In genomic region chr15:100871107-100872011, GRCm38 (mm10) we compare ENCODE assay signal across 9 mouse cellular contexts. TPM values are rescaled to one million over a fixed set of nuclear protein-coding genes. Genes with fewer than 3 reads are reported as not detected.
DNase-seq lines count a peak whose midpoint lies in the region; ATAC-seq and TF ChIP-seq lines count a peak whose summit lies in the region.
"Had no signal": no experiment of that assay in that cellular context is flagged by ENCODE, and none has a peak within 500 bp of the region (broad histone marks: within the 10 kb centered on the region; RNA-seq: fewer than 3 reads in every experiment).

No protein-coding gene starts in this region.

- peak overlapping the region; percentile 66 for H3K9ac ChIP-seq in heart, embryonic 12.5 days
- H3K9ac ChIP-seq in hindbrain, postnatal 0 days (replicated peaks; ENCODE audit: low read length), result peak overlapping the region; percentile 86
- H3K9ac ChIP-seq in midbrain, postnatal 0 days (replicated peaks; ENCODE audit: low read length, poor library complexity, severe bottlenecking), result peak overlapping the region; percentile 91

- peaks cover 19% of the 10 kb centered on the region for H3K4me1 ChIP-seq in heart, embryonic 12.5 days (replicated peaks)
- H3K4me1 ChIP-seq in E14TG2a.4 (replicated peaks; ENCODE audit: low read depth, low read length), result peaks cover 29% of the 10 kb centered on the region
- no peaks in the 10 kb centered on the region for H3K4me1 ChIP-seq in hindbrain, postnatal 0 days (ENCODE audit: insufficient read depth, low read length)
- H3K4me1 ChIP-seq in midbrain, postnatal 0 days (ENCODE audit: insufficient read depth, low read length), result 0 out of 2 replicates have a peak, but pooled peaks cover 3% of the 10 kb centered on the region

- H3K27ac ChIP-seq in heart, embryonic 12.5 days (ENCODE audit: poor library complexity, severe bottlenecking), result no peak overlapping the region
- peak overlapping the region; percentile 85 for H3K27ac ChIP-seq in hindbrain, postnatal 0 days
- H3K27ac ChIP-seq in midbrain, postnatal 0 days (ENCODE audit: low read depth, low read length), result peak overlapping the region; percentile 85

- ATAC-seq in heart, embryonic 12.5 days (ENCODE audit: insufficient number of reproducible peaks, low FRiP score), result peak; percentile 57
- peak; percentile 60 for ATAC-seq in hindbrain, postnatal 0 days
- peak; percentile 52; the same call in 1 of the 2 replicates for ATAC-seq in midbrain, postnatal 0 days (ENCODE audit: low FRiP score)
- no peak for ATAC-seq in megakaryocyte progenitor cell, adult 5-6 weeks (replicated peaks; ENCODE audit: poor library complexity)

- 3% methylated on average over 48 of the region's 53 CpGs for WGBS in heart, embryonic 12.5 days
- 1% methylated on average over 36 of the region's 53 CpGs for WGBS in hindbrain, postnatal 0 days
- under 1% methylated on average over 49 of the region's 53 CpGs for WGBS in midbrain, postnatal 0 days

- no peaks in the 10 kb centered on the region for H3K9me3 ChIP-seq in heart, embryonic 12.5 days (replicated peaks)
- H3K9me3 ChIP-seq in E14TG2a.4 (ENCODE audit: low read length), result no peaks in the 10 kb centered on the region
- no peaks in the 10 kb centered on the region for H3K9me3 ChIP-seq in hindbrain, postnatal 0 days (ENCODE audit: low read length)
- H3K9me3 ChIP-seq in midbrain, postnatal 0 days (ENCODE audit: low read length), result no peaks in the 10 kb centered on the region

- TF ChIP-seq CTCF in E14TG2a.4 (conservative IDR thresholded peaks at IDR 0.05; ENCODE audit: low read length), result no peak
- no peak for TF ChIP-seq CTCF in hindbrain, postnatal 0 days (IDR thresholded peaks at IDR 0.05; ENCODE audit: low read depth)
- no peak for TF ChIP-seq CTCF in midbrain, postnatal 0 days (IDR thresholded peaks at IDR 0.05)

- DNase-seq in heart, adult 9 months (ENCODE audit: low spot score in 2 of 2), result no peak
- DNase-seq in cerebellum, postnatal 36 days, result peak; percentile 38 to 56
- DNase-seq in hindbrain, postnatal 0 days (ENCODE audit: low spot score), result peak; percentile 41
- peak; percentile 27 for DNase-seq in midbrain, postnatal 0 days (ENCODE audit: low spot score)
- no peak for DNase-seq in thymus, postnatal 14 days

- H3K4me3 ChIP-seq in heart, embryonic 12.5 days, result peak overlapping the region; percentile 72
- H3K4me3 ChIP-seq in E14TG2a.4 (replicated peaks; ENCODE audit: low read length), result peak overlapping the region; percentile 88
- peak overlapping the region; percentile 80 for H3K4me3 ChIP-seq in hindbrain, postnatal 0 days (ENCODE audit: low read length)
- peak overlapping the region; percentile 84 for H3K4me3 ChIP-seq in midbrain, postnatal 0 days (ENCODE audit: low read depth, low read length)

- H3K36me3 ChIP-seq in heart, embryonic 12.5 days, result no peaks in the 10 kb centered on the region
- no peaks in the 10 kb centered on the region for H3K36me3 ChIP-seq in E14TG2a.4 (ENCODE audit: insufficient read depth, low read length)
- no peaks in the 10 kb centered on the region for H3K36me3 ChIP-seq in hindbrain, postnatal 0 days (ENCODE audit: insufficient read depth, low read length)
- H3K36me3 ChIP-seq in midbrain, postnatal 0 days (ENCODE audit: insufficient read depth, low read length), result no peaks in the 10 kb centered on the region

- H3K27me3 ChIP-seq in heart, embryonic 12.5 days (replicated peaks), result peaks cover 80% of the 10 kb centered on the region
- peaks cover 56% of the 10 kb centered on the region for H3K27me3 ChIP-seq in E14TG2a.4 (ENCODE audit: insufficient read depth, low read length)
- no peaks in the 10 kb centered on the region for H3K27me3 ChIP-seq in hindbrain, postnatal 0 days (ENCODE audit: insufficient read depth, low read length)
- no peaks in the 10 kb centered on the region for H3K27me3 ChIP-seq in midbrain, postnatal 0 days (ENCODE audit: insufficient read depth, low read length)

- H3K4me2 ChIP-seq in heart, embryonic 12.5 days, result peak overlapping the region; percentile 95
- H3K4me2 ChIP-seq in hindbrain, postnatal 0 days (ENCODE audit: low read depth, low read length), result peak overlapping the region; percentile 61
- peak overlapping the region; percentile 82 for H3K4me2 ChIP-seq in midbrain, postnatal 0 days (ENCODE audit: low read depth, low read length, poor library complexity, severe bottlenecking)

RNA-seq across cellular contexts. Expression of gene Scn8a, which starts 1.7 kb away (rescaled TPM):
- polyA plus RNA-seq in heart, embryonic 12.5 days (2016; fragmentation: Nextera tagmentation; extraction: Ambion mirVana), result 0.54 and 0.69 TPM in 2 replicates
- 40.1 and 45.7 TPM in 2 replicates for total RNA-seq in hindbrain, postnatal 0 days (2014; rRNA removed)
- polyA plus RNA-seq in hindbrain, postnatal 0 days (2015; fragmentation: Nextera tagmentation; extraction: Ambion mirVana), result 26.9 and 32.4 TPM in 2 replicates
- 31.3 and 37.7 TPM in 2 replicates for total RNA-seq in midbrain, postnatal 0 days (2014; rRNA removed)
- 14.1 and 22.4 TPM in 2 replicates for polyA plus RNA-seq in midbrain, postnatal 0 days (2015; fragmentation: Nextera tagmentation; extraction: Ambion mirVana)
- total RNA-seq in megakaryocyte progenitor cell, adult 5-6 weeks (2015), result not detected in 2 replicates
- not detected in 2 replicates for total RNA-seq in megakaryocyte progenitor cell, adult 5-6 weeks (2017)
- total RNA-seq: hematopoietic stem cell, adult 5-6 weeks had no signal

Comparison
In these comparisons a context has a peak if more than half of its experiments do, and no peak if none do; other contexts are left out.
1. DNase-seq: peak in cerebellum, postnatal 36 days (2 of 2), hindbrain, postnatal 0 days (single experiment) and midbrain, postnatal 0 days (single experiment); none in heart, adult 9 months (0 of 2) and thymus, postnatal 14 days (single experiment).
2. RNA of gene Scn8a, which starts 1.7 kb away (total RNA-seq): 40.1 to 45.7 TPM in hindbrain, postnatal 0 days and 31.3 to 37.7 TPM in midbrain, postnatal 0 days; not detected in megakaryocyte progenitor cell, adult 5-6 weeks; every median in the first group is over 10 times any median in the second.
3. Peak in every context shown above with its lines, with median percentiles within 50 percentile points of each other: H3K4me2 ChIP-seq, H3K4me3 ChIP-seq and H3K9ac ChIP-seq.